Comparison of ENCODE assay signal across 15 mouse cellular contexts in the genomic region with DNA sequence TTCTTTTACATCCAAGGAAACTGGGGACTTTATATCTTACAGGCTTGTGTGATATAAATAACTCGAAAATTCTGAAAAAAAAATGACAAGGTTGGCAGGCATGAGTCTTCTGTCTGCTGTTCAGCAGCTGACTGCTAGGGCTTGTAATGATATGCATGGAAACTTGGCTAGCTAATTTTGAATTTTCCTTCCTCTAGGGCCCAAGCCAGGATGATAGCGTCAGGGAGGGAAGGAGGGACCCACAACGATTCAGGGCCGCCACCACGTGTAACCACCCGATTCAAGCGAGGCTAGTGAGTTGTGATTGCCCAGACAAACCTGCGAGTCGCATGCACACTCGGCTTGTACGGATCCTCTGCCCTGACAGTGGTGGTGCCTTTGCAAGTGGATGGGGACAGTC.
DNase-seq lines count a peak whose midpoint lies in the region; ATAC-seq and TF ChIP-seq lines count a peak whose summit lies in the region.
"Had no signal": no experiment of that assay in that cellular context is flagged by ENCODE, and none has a peak within 500 bp of the region (broad histone marks: within the 10 kb centered on the region; RNA-seq: fewer than 3 reads in every experiment).

No protein-coding gene starts in this region.

- 88% methylated on average over 11 of the region's 11 CpGs for WGBS in heart, embryonic 10.5 days
- whole genome bisulfite sequencing in heart, embryonic 12.5 days = 90% methylated on average over 11 of the region's 11 CpGs
- WGBS in intestine, embryonic 15.5 days = 91% methylated on average over 11 of the region's 11 CpGs

- no peak overlapping the region for H3K4me2 ChIP-seq in heart, embryonic 12.5 days
- H3K4me2 ChIP-seq in intestine, embryonic 15.5 days (replicated peaks) = no peak overlapping the region
- H3K4me2 ChIP-seq: limb, embryonic 12.5 days; midbrain, embryonic 15.5 days had no signal

- no peak overlapping the region for H3K4me3 ChIP-seq in heart, embryonic 10.5 days
- no peak overlapping the region for H3K4me3 ChIP-seq in heart, embryonic 12.5 days
- H3K4me3 ChIP-seq in gastrocnemius, adult 2 months = no peak overlapping the region
- no peak overlapping the region for H3K4me3 ChIP-seq in intestine, embryonic 15.5 days (replicated peaks)
- H3K4me3 ChIP-seq: limb, embryonic 12.5 days; midbrain, embryonic 15.5 days had no signal

- peak; percentile 70 to 75 for DNase-seq in heart, adult 18-20 months
- no peak for DNase-seq in heart, embryonic 10.5 days (ENCODE audit: low spot score)
- peak; percentile 45 for DNase-seq in lung, postnatal 10 days
- no peak for DNase-seq in lung, postnatal 4 days
- DNase-seq in splenic B cell, adult 2 months (ENCODE audit: low read depth, low spot score) = peak; percentile 24
- DNase-seq in gastrocnemius, adult 2 months = no peak
- DNase-seq: cerebellum, adult 11 months; lung, postnatal 36 days; spleen, adult 18-20 months had no signal

- H3K4me1 ChIP-seq in heart, embryonic 10.5 days = peaks cover 35% of the 10 kb centered on the region
- peaks cover 53% of the 10 kb centered on the region for H3K4me1 ChIP-seq in heart, embryonic 12.5 days (replicated peaks)
- H3K4me1 ChIP-seq in intestine, embryonic 15.5 days (replicated peaks) = peaks cover 7% of the 10 kb centered on the region; the same call in 1 of the 2 replicates
- H3K4me1 ChIP-seq: limb, embryonic 12.5 days had no signal

- no peak overlapping the region for H3K9ac ChIP-seq in heart, embryonic 12.5 days
- H3K9ac ChIP-seq in intestine, embryonic 15.5 days = no peak overlapping the region
- H3K9ac ChIP-seq: limb, embryonic 12.5 days; midbrain, embryonic 15.5 days had no signal

- ATAC-seq in heart, embryonic 12.5 days (ENCODE audit: insufficient number of reproducible peaks, low FRiP score) = no peak
- ATAC-seq in intestine, embryonic 15.5 days = no peak
- ATAC-seq: hindbrain, postnatal 0 days; midbrain, embryonic 15.5 days had no signal

- intact Hi-C loops in gastrocnemius, adult 2 months (cut with DNase I) = no loop called here

- no peak for TF ChIP-seq CTCF in gastrocnemius, adult 2 months (IDR thresholded peaks at IDR 0.05)

- no peaks in the 10 kb centered on the region for H3K36me3 ChIP-seq in heart, embryonic 10.5 days
- no peaks in the 10 kb centered on the region for H3K36me3 ChIP-seq in heart, embryonic 12.5 days
- no peaks in the 10 kb centered on the region for H3K36me3 ChIP-seq in splenic B cell, adult 2 months (ENCODE audit: control insufficient read depth, insufficient read depth, low read length, poor library complexity, severe bottlenecking)
- H3K36me3 ChIP-seq in intestine, embryonic 15.5 days = no peaks in the 10 kb centered on the region
- H3K36me3 ChIP-seq: limb, embryonic 12.5 days; midbrain, embryonic 15.5 days had no signal

- no peaks in the 10 kb centered on the region for H3K27me3 ChIP-seq in heart, embryonic 10.5 days (ENCODE audit: insufficient read depth, poor library complexity, severe bottlenecking)
- H3K27me3 ChIP-seq in heart, embryonic 12.5 days (replicated peaks) = no peaks in the 10 kb centered on the region
- H3K27me3 ChIP-seq in splenic B cell, adult 2 months (ENCODE audit: control insufficient read depth, insufficient read depth, low read length, poor library complexity, severe bottlenecking) = no peaks in the 10 kb centered on the region
- no peaks in the 10 kb centered on the region for H3K27me3 ChIP-seq in intestine, embryonic 15.5 days (replicated peaks)
- H3K27me3 ChIP-seq: limb, embryonic 12.5 days; midbrain, embryonic 15.5 days had no signal

- H3K27ac ChIP-seq in heart, embryonic 10.5 days = no peak overlapping the region
- 0 out of 2 replicates have a peak overlapping the region, but pooled peaks have one; percentile 8 for H3K27ac ChIP-seq in heart, embryonic 12.5 days (ENCODE audit: poor library complexity, severe bottlenecking)
- no peak overlapping the region for H3K27ac ChIP-seq in gastrocnemius, adult 2 months
- no peak overlapping the region for H3K27ac ChIP-seq in intestine, embryonic 15.5 days
- H3K27ac ChIP-seq: hindbrain, postnatal 0 days; limb, embryonic 12.5 days; midbrain, embryonic 15.5 days; stomach, postnatal 0 days had no signal

- H3K9me3 ChIP-seq in heart, embryonic 10.5 days = no peaks in the 10 kb centered on the region
- 0 out of 2 replicates have a peak, but pooled peaks cover 5% of the 10 kb centered on the region for H3K9me3 ChIP-seq in heart, embryonic 12.5 days (replicated peaks)
- H3K9me3 ChIP-seq in intestine, embryonic 15.5 days = no peaks in the 10 kb centered on the region
- H3K9me3 ChIP-seq: limb, embryonic 12.5 days; midbrain, embryonic 15.5 days had no signal

Comparison
In these comparisons a context has a peak if more than half of its experiments do, and no peak if none do; other contexts are left out.
1. DNase-seq: peak in heart, adult 18-20 months (2 of 2), lung, postnatal 10 days (single experiment) and splenic B cell, adult 2 months (single experiment); none in heart, embryonic 10.5 days (single experiment), lung, postnatal 4 days (0 of 2) and gastrocnemius, adult 2 months (single experiment).